Mouse (Mus musculus): ENCODE results near the gene Opcml.

The Opcml gene

GRCm38 (mm10) chr9:28319021-28319755 is 528.6 kb downstream of the Opcml start:
- no peak for DNase-seq (ENCODE audit: low spot score)

- no peak for DNase-seq (ENCODE audit: low spot score)
Measured at GRCm38 (mm10) chr9:28319802-28320201, 529.2 kb downstream of the Opcml start.

- DNase-seq (ENCODE audit: low spot score), result no peak
Measured at GRCm38 (mm10) chr9:28327985-28328384, 537.4 kb downstream of the Opcml start.

- DNase-seq (ENCODE audit: low spot score), result no peak
Measured at GRCm38 (mm10) chr9:28328434-28328833, 537.9 kb downstream of the Opcml start.

GRCm38 (mm10) chr9:28329477-28329876 is 538.9 kb downstream of the Opcml start:
- no peak for DNase-seq (ENCODE audit: low spot score)

- DNase-seq (ENCODE audit: low spot score), result peak; percentile 21
Measured at GRCm38 (mm10) chr9:28336511-28337208, 546.1 kb downstream of the Opcml start.

- no peak for DNase-seq (ENCODE audit: low spot score)
Measured at GRCm38 (mm10) chr9:28337837-28338236, 547.3 kb downstream of the Opcml start.

GRCm38 (mm10) chr9:28354978-28355377 is 564.4 kb downstream of the Opcml start:
- no peak for DNase-seq (ENCODE audit: low spot score)

- DNase-seq (ENCODE audit: low spot score), result no peak
Measured at GRCm38 (mm10) chr9:28357946-28358345, 567.4 kb downstream of the Opcml start.

- DNase-seq (ENCODE audit: low spot score), result no peak
Measured at GRCm38 (mm10) chr9:28360691-28361090, 570.1 kb downstream of the Opcml start.

GRCm38 (mm10) chr9:28364473-28365159 is 574.0 kb downstream of the Opcml start:
- peak; percentile 35 for DNase-seq (ENCODE audit: low spot score)

- no peak for DNase-seq (ENCODE audit: low spot score)
Measured at GRCm38 (mm10) chr9:28365160-28365473, 574.5 kb downstream of the Opcml start.

- peak; percentile 65 for DNase-seq (ENCODE audit: low spot score)
Measured at GRCm38 (mm10) chr9:28386527-28387175, 596.1 kb downstream of the Opcml start.

GRCm38 (mm10) chr9:28395222-28395621 is 604.6 kb downstream of the Opcml start:
- no peak for DNase-seq (ENCODE audit: low spot score)

GRCm38 (mm10) chr9:28395638-28396037 is 605.1 kb downstream of the Opcml start:
- no peak for DNase-seq (ENCODE audit: low spot score)

GRCm38 (mm10) chr9:28402770-28403650 is 612.4 kb downstream of the Opcml start:
- no peak for DNase-seq (ENCODE audit: low spot score)

GRCm38 (mm10) chr9:28403831-28404562 is 613.4 kb downstream of the Opcml start:
- DNase-seq (ENCODE audit: low spot score), result peak; percentile 42

- DNase-seq (ENCODE audit: low spot score), result no peak
Measured at GRCm38 (mm10) chr9:28404616-28405015, 614.0 kb downstream of the Opcml start.

- DNase-seq (ENCODE audit: low spot score), result no peak
Measured at GRCm38 (mm10) chr9:28405816-28406215, 615.2 kb downstream of the Opcml start.

GRCm38 (mm10) chr9:28420808-28421207 is 630.2 kb downstream of the Opcml start:
- DNase-seq (ENCODE audit: low spot score), result no peak

- DNase-seq (ENCODE audit: low spot score), result no peak
Measured at GRCm38 (mm10) chr9:28423407-28423806, 632.8 kb downstream of the Opcml start.
